Mouse (Mus musculus) spleen, adult 2 months (tissue): ENCODE measurements around the gene Slc37a1.

Experiments used
- CTCF ChIP-seq: fragments of 200-500 bp; IDR thresholded peaks from 2 replicates; pipeline ENCODE4 v1.5.1; 2011; ENCODE audit warnings: mild to moderate bottlenecking, inconsistent platforms; ENCODE audit not compliant: insufficient read depth, insufficient read length, insufficient replicate concordance; ENCODE audit errors: extremely low read depth
- POLR2A ChIP-seq: fragments of 200-500 bp; IDR thresholded peaks from 2 replicates; pipeline ENCODE4 v1.6.1; 2011; ENCODE audit warnings: low read depth, low read length, inconsistent platforms

DNA sequence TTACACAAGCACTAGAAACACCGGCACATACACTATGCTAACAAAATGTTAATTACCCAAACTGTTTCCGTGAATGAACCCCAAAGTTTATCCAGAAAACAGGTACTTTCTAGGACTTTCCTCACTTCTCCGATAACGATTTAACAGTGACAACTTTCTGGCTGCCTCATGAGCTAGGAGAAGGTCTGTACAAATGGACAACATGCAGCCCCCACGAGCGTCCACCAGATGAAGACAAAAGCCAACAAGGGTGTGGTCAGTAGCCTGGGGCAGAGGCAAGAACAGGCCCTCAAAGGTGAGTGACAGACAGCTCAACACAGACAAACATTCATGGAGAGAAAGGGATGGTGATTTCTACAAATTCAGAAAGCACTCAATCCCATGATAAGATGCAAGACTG is 19.0 kb upstream of the Slc37a1 start:
- TF ChIP-seq CTCF (no peak), POLR2A (no peak)
